Mouse (Mus musculus) MEL (cell line): ENCODE measurements around the gene Msgn1. TPM values are rescaled to one million over a fixed set of nuclear protein-coding genes. Genes with fewer than 3 reads are reported as not detected.

ENCODE experiments used
- DNase-seq: peaks from one replicate; pipeline ENCODE4 v3.0.0; 2011; ENCODE audit warnings: low read depth, low spot score
- H3K27ac ChIP-seq: 2 replicates; pipeline ENCODE4 v1.5.1; 2012; ENCODE audit warnings: low read depth, mild to moderate bottlenecking, control low read depth, low read length, moderate library complexity; ENCODE audit not compliant: control insufficient read depth
- H3K27me3 ChIP-seq, 2 experiments: fragments of 150-350 bp in 1 of 2; sonication (generic) in 1 of 2; 2 replicates each; pipeline ENCODE4 v1.6.1; 2012; ENCODE audit warnings: low read length in 2 of 2, mild to moderate bottlenecking in 2 of 2, improper control_type of control experiment in 1 of 2, moderate library complexity in 1 of 2; ENCODE audit not compliant: insufficient read depth in 2 of 2, control insufficient read depth in 1 of 2
- H3K36me3 ChIP-seq, 2 experiments: 2 replicates each; pipeline ENCODE4 v1.6.1; 2012 to 2014; ENCODE audit warnings: low read length in 2 of 2, improper control_type of control experiment in 1 of 2, inconsistent platforms in 1 of 2, mild to moderate bottlenecking in 1 of 2; ENCODE audit not compliant: insufficient read depth in 2 of 2, control insufficient read depth in 1 of 2
- H3K4me1 ChIP-seq, 2 experiments: fragments of 150-350 bp in 1 of 2; sonication (generic) in 1 of 2; 2 replicates each; pipeline ENCODE4 v1.6.1; 2012; ENCODE audit warnings: low read length in 2 of 2, improper control_type of control experiment in 1 of 2, mild to moderate bottlenecking in 1 of 2; ENCODE audit not compliant: insufficient read depth in 2 of 2, control insufficient read depth in 1 of 2
- H3K4me3 ChIP-seq, 2 experiments: fragments of 150-350 bp in 1 of 2; sonication (generic) in 1 of 2; 2 replicates each; pipeline ENCODE4 v1.5.1; 2012; ENCODE audit warnings: low read depth in 2 of 2, low read length in 2 of 2, mild to moderate bottlenecking in 2 of 2, moderate library complexity in 2 of 2, control low read depth in 1 of 2, improper control_type of control experiment in 1 of 2; ENCODE audit not compliant: control insufficient read depth in 1 of 2, insufficient read depth in 1 of 2
- H3K79me2 ChIP-seq: 2 replicates; pipeline ENCODE4 v1.6.1; 2012; ENCODE audit warnings: mild to moderate bottlenecking, low read length, moderate library complexity; ENCODE audit not compliant: control insufficient read depth, poor library complexity, insufficient read depth
- H3K9ac ChIP-seq: 2 replicates; pipeline ENCODE4 v1.6.1; 2012; ENCODE audit warnings: low read depth, mild to moderate bottlenecking, control low read depth, low read length, moderate library complexity; ENCODE audit not compliant: control insufficient read depth, poor library complexity, severe bottlenecking
- H3K9me3 ChIP-seq: fragments of 150-350 bp; sonication (generic); replicated peaks from 2 replicates; pipeline ENCODE4 v1.6.1; 2012; ENCODE audit warnings: mild to moderate bottlenecking, low read length, improper control_type of control experiment, moderate library complexity; ENCODE audit not compliant: insufficient read depth
- BHLHE40 ChIP-seq: IDR thresholded peaks from 2 replicates; pipeline ENCODE4 v1.6.1; 2012; ENCODE audit warnings: low read depth, mild to moderate bottlenecking, inconsistent platforms, low read length, improper control_type of control experiment, borderline replicate concordance
- CHD1 ChIP-seq: IDR thresholded peaks from 2 replicates; pipeline ENCODE4 v1.6.1; 2012; ENCODE audit warnings: low read depth, mild to moderate bottlenecking, inconsistent platforms, low read length, improper control_type of control experiment
- CHD2 ChIP-seq: IDR thresholded peaks from 2 replicates; pipeline ENCODE4 v1.6.1; 2011; ENCODE audit warnings: low read length, improper control_type of control experiment
- E2F4 ChIP-seq: IDR thresholded peaks from 2 replicates; pipeline ENCODE4 v1.6.1; 2011; ENCODE audit warnings: low read depth, low read length, improper control_type of control experiment, borderline replicate concordance
- EP300 ChIP-seq, 2 experiments: IDR thresholded peaks; 2 replicates each; pipeline ENCODE4 v1.6.1; 2011; ENCODE audit warnings: improper control_type of control experiment in 2 of 2, low read length in 2 of 2, low read depth in 1 of 2, mild to moderate bottlenecking in 1 of 2
- GATA1 ChIP-seq: IDR thresholded peaks from 2 replicates; pipeline ENCODE4 v1.6.1; 2011; ENCODE audit warnings: low read depth, low read length, improper control_type of control experiment
- JUND ChIP-seq: IDR thresholded peaks from 2 replicates; pipeline ENCODE4 v1.6.1; 2011; ENCODE audit warnings: low read depth, mild to moderate bottlenecking, improper control_type of control experiment, low read length
- KAT2A ChIP-seq: conservative IDR thresholded peaks from 2 replicates; pipeline ENCODE4 v1.6.1; 2012; ENCODE audit warnings: low read depth, low read length, improper control_type of control experiment, inconsistent platforms
- MAFK ChIP-seq: IDR thresholded peaks from 2 replicates; pipeline ENCODE4 v1.6.1; 2011; ENCODE audit warnings: low read depth, mild to moderate bottlenecking, low read length, improper control_type of control experiment, borderline replicate concordance
- MAX ChIP-seq: IDR thresholded peaks from 2 replicates; pipeline ENCODE4 v1.6.1; 2011; ENCODE audit warnings: low read length, improper control_type of control experiment
- MAZ ChIP-seq: IDR thresholded peaks from 2 replicates; pipeline ENCODE4 v1.6.1; 2012; ENCODE audit warnings: low read depth, mild to moderate bottlenecking, inconsistent platforms, low read length, improper control_type of control experiment
- MEF2A ChIP-seq: IDR thresholded peaks from 2 replicates; pipeline ENCODE4 v1.6.1; 2014; ENCODE audit warnings: low read depth, mild to moderate bottlenecking, inconsistent platforms, low read length, improper control_type of control experiment; ENCODE audit not compliant: poor library complexity, insufficient replicate concordance, severe bottlenecking; ENCODE audit errors: extremely low read depth
- MXI1 ChIP-seq: IDR thresholded peaks from 2 replicates; pipeline ENCODE4 v1.6.1; 2011; ENCODE audit warnings: mild to moderate bottlenecking, low read depth, low read length, improper control_type of control experiment
- MYB ChIP-seq: IDR thresholded peaks from 2 replicates; pipeline ENCODE4 v1.6.1; 2011; ENCODE audit warnings: mild to moderate bottlenecking, low read depth, low read length, improper control_type of control experiment
- MYC ChIP-seq: IDR thresholded peaks from 2 replicates; pipeline ENCODE4 v1.6.1; 2011; ENCODE audit warnings: low read depth, mild to moderate bottlenecking, low read length, improper control_type of control experiment, moderate library complexity
- NELFE ChIP-seq: IDR thresholded peaks from 2 replicates; pipeline ENCODE4 v1.6.1; 2011; ENCODE audit warnings: low read depth, low read length, improper control_type of control experiment
- NRF1 ChIP-seq: IDR thresholded peaks from 2 replicates; pipeline ENCODE4 v1.6.1; 2014; ENCODE audit warnings: low read depth, mild to moderate bottlenecking, inconsistent platforms, low read length, improper control_type of control experiment, moderate library complexity; ENCODE audit not compliant: poor library complexity, insufficient read depth, severe bottlenecking
- POLR2A ChIP-seq, 2 experiments: IDR thresholded peaks; 2 replicates each; pipeline ENCODE4 v1.6.1; 2011 to 2012; ENCODE audit warnings: low read length in 2 of 2, mild to moderate bottlenecking in 2 of 2, control low read depth in 1 of 2, improper control_type of control experiment in 1 of 2, low read depth in 1 of 2, moderate library complexity in 1 of 2; ENCODE audit not compliant: control insufficient read depth in 1 of 2, insufficient read depth in 1 of 2, poor library complexity in 1 of 2
- POLR2AphosphoS2 ChIP-seq: IDR thresholded peaks from 2 replicates; pipeline ENCODE4 v1.6.1; 2011; ENCODE audit warnings: low read length, improper control_type of control experiment
- POLR2AphosphoS5 ChIP-seq: IDR thresholded peaks from 2 replicates; pipeline ENCODE4 v1.6.1; 2012; ENCODE audit warnings: low read depth, borderline replicate concordance, mild to moderate bottlenecking, inconsistent platforms, low read length, moderate library complexity, mixed read lengths
- SIN3A ChIP-seq: IDR thresholded peaks from 2 replicates; pipeline ENCODE4 v1.6.1; 2012; ENCODE audit warnings: low read length, improper control_type of control experiment, inconsistent platforms
- SMC3 ChIP-seq: IDR thresholded peaks from 2 replicates; pipeline ENCODE4 v1.6.1; 2011; ENCODE audit warnings: low read depth, low read length, improper control_type of control experiment
- TBP ChIP-seq: IDR thresholded peaks from 2 replicates; pipeline ENCODE4 v1.8.0; 2011; ENCODE audit warnings: low read depth, low read length, improper control_type of control experiment
- TCF12 ChIP-seq: IDR thresholded peaks from 2 replicates; pipeline ENCODE4 v1.6.1; 2014; ENCODE audit warnings: low read depth, mild to moderate bottlenecking, inconsistent platforms, low read length, improper control_type of control experiment, moderate library complexity
- USF1 ChIP-seq: IDR thresholded peaks from 2 replicates; pipeline ENCODE4 v1.6.1; 2014; ENCODE audit warnings: low read depth, mild to moderate bottlenecking, inconsistent platforms, low read length, improper control_type of control experiment, moderate library complexity
- ZMIZ1 ChIP-seq: IDR thresholded peaks from 2 replicates; pipeline ENCODE4 v1.6.1; 2012; ENCODE audit warnings: low read depth, mild to moderate bottlenecking, inconsistent platforms, low read length, improper control_type of control experiment, moderate library complexity
- ZNF384 ChIP-seq: IDR thresholded peaks from 2 replicates; pipeline ENCODE4 v1.6.1; 2012; ENCODE audit warnings: low read depth, mild to moderate bottlenecking, inconsistent platforms, low read length, improper control_type of control experiment
- polyA plus RNA-seq, 2 experiments: library from polyadenylated mRNA; stranded (reverse) in 1 of 2; unstranded in 1 of 2; fragments of >175 nt in 1 of 2; fragments of >200 nt in 1 of 2; gene quantifications; 2 replicates each; pipeline versions ENCODE4 v1.2.1 to v1.2.4; 2012; ENCODE audit warnings: low replicate concordance in 2 of 2, low read depth in 1 of 2; ENCODE audit not compliant: insufficient read length in 2 of 2, insufficient read depth in 1 of 2, missing spikeins in 1 of 2
- total RNA-seq: library from RNA; depleted of rRNA; stranded (reverse); fragments of 300-350 nt; gene quantifications from 2 replicates; pipeline ENCODE4 v1.2.3, GENCODE M21; 2012

Msgn1 gene
- total and polyA plus RNA-seq, 3 experiments, result not detected

GRCm38 (mm10) chr12:11212881-11213280 is 4.1 kb upstream of the Msgn1 start:
- H3K79me2 ChIP-seq, result no peaks in the 10 kb centered on the region
- H3K4me3 ChIP-seq, result no peak overlapping the region
- no peaks in the 10 kb centered on the region for H3K9me3 ChIP-seq
- H3K4me1 ChIP-seq, result no peaks in the 10 kb centered on the region
- TF ChIP-seq MEF2A (no peak), ZNF384 (no peak), EP300 (IDR thresholded peaks at IDR 0.05; ENCODE audit: low read depth in 1 of 2, low read length in 2 of 2) (no peak), SIN3A (no peak), GATA1 (no peak), POLR2AphosphoS5 (no peak), BHLHE40 (no peak), E2F4 (no peak), MYC (no peak), KAT2A (no peak), NELFE (no peak), MYB (no peak), NRF1 (no peak), CHD2 (no peak), ZMIZ1 (no peak), MAZ (no peak), MAFK (no peak), POLR2AphosphoS2 (no peak), TCF12 (no peak)
- H3K9ac ChIP-seq, result no peak overlapping the region
- H3K36me3 ChIP-seq, result no peaks in the 10 kb centered on the region
- no peak for DNase-seq
- H3K27ac ChIP-seq, result no peak overlapping the region
- H3K27me3 ChIP-seq, result peaks cover 0 to 1% of the 10 kb centered on the region in 2 experiments; a peak in 1 of 4 replicates

- H3K4me1 ChIP-seq, result no peaks in the 10 kb centered on the region
- DNase-seq, result no peak
- no peak overlapping the region for H3K9ac ChIP-seq
- H3K36me3 ChIP-seq, result no peaks in the 10 kb centered on the region
- no peak for TF ChIP-seq POLR2A (IDR thresholded peaks at IDR 0.05; ENCODE audit: control insufficient read depth in 1 of 2, insufficient read depth in 1 of 2, low read depth in 1 of 2, low read length in 2 of 2, poor library complexity in 1 of 2)
- TF ChIP-seq TBP, result no peak
- TF ChIP-seq MAX, result no peak
- TF ChIP-seq POLR2AphosphoS2, result no peak
- TF ChIP-seq USF1, result no peak
- TF ChIP-seq JUND, result no peak
- no peak for TF ChIP-seq MEF2A
- TF ChIP-seq MYC, result no peak
- no peak for TF ChIP-seq NELFE
- no peak for TF ChIP-seq CHD2
- TF ChIP-seq CHD1, result no peak
- no peak for TF ChIP-seq KAT2A
- TF ChIP-seq SIN3A, result no peak
- no peak for TF ChIP-seq BHLHE40
- no peak for TF ChIP-seq SMC3
- no peak for TF ChIP-seq MXI1
- H3K79me2 ChIP-seq, result no peaks in the 10 kb centered on the region
- H3K9me3 ChIP-seq, result no peaks in the 10 kb centered on the region
- H3K4me3 ChIP-seq, result no peak overlapping the region
- H3K27ac ChIP-seq, result no peak overlapping the region
- peaks cover 0 to 1% of the 10 kb centered on the region in 2 experiments; a peak in 1 of 4 replicates for H3K27me3 ChIP-seq
These were observed 1.6 kb upstream of the Msgn1 start for GRCm38 (mm10) chr12:11210361-11210760.
